In the genomic region with DNA sequence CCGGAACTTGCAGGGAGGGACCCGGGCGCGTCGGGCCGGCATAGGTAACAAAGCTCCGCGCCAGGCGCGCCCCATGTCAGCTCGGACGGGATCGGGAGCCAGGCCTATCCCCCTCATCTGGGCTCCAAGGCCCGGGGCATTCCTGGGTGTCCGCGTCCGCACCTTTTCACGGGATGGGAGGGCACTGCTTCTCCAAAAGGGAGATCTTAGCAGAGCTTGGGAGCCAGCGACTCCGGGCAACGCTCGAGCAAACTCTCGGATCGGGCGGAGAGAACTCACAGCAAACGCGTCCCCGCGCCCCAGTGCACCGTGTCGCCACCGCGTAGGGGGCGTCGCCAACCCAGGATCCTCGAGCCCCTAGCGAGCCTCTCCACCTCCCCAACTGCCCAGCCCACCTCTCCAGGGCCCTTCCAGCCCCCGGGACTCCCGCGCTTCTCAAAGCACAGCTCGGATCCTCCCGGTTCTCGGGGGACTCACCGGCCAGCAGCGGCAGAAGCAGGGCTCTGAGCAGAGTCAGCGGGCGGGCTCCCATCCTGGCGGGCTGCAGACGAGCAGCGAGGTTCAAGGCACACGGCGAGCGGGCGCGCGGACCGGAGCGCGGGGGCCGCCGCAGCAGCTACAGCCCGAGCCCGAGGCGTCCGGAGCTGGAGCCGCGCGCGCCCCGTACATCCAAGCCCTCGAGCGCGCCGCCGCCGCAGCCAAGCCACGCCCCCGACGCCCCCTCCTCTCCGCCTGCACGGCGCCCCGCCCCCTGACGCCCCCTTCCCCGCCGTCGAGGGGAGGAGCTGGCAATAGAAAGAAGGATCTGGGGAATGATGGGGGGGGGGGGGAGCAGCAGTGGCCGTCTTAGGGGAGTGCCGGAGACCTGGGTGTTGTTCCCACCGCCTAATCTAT, we compare ENCODE assay signal across 8 mouse cellular contexts. TPM values are rescaled to one million over a fixed set of nuclear protein-coding genes. Genes with fewer than 3 reads are reported as not detected.
A peak's percentile ranks its signal among the peaks of the same experiment; 100 is the strongest.
DNase-seq lines count a peak whose midpoint lies in the region; ATAC-seq and TF ChIP-seq lines count a peak whose summit lies in the region.

Ptk7 (minus strand) TSS at position 714 of the 894 bp plus-strand sequence.

- peak within 1 kb of the TSS; percentile 88 for H3K4me2 ChIP-seq in heart, embryonic 12.5 days

- TF ChIP-seq CTCF in Patski (IDR thresholded peaks at IDR 0.05): no peak

- H3K27ac ChIP-seq in heart, embryonic 12.5 days (ENCODE audit: poor library complexity, severe bottlenecking): peak within 1 kb of the TSS; percentile 94

- in situ Hi-C loops in Patski (cut with MboI; ENCODE audit: low pct_unique_long_range_greater_than_20kb): no loop called here

- POLR2A ChIA-PET in Patski (lab: Charles Lee): interaction anchor here (0.6 to 2.6 kb wide), 4 partner anchors 19 to 52 kb away, joined by 3 to 8 read pairs (median 6); partner anchors contain the start of gene Klhdc3

- no peaks in the 10 kb centered on the region for H3K9me3 ChIP-seq in heart, embryonic 12.5 days (replicated peaks)

- CTCF ChIA-PET in Patski (lab: Charles Lee): interaction anchor here (0.8 kb wide), 1 partner anchor 20 kb away, joined by 4 read pairs; no protein-coding TSS in a partner anchor

- peak within 1 kb of the TSS; percentile 79 for H3K4me3 ChIP-seq in heart, embryonic 12.5 days

- H3K4me1 ChIP-seq in heart, embryonic 12.5 days (replicated peaks): peaks cover 59% of the 10 kb centered on the region

- peaks cover 25% of the 10 kb centered on the region for H3K36me3 ChIP-seq in heart, embryonic 12.5 days

- peak within 1 kb of the TSS; percentile 95 for H3K9ac ChIP-seq in heart, embryonic 12.5 days

- no peaks in the 10 kb centered on the region for H3K27me3 ChIP-seq in Patski
- no peaks in the 10 kb centered on the region for H3K27me3 ChIP-seq in heart, embryonic 12.5 days (replicated peaks)

- DNase-seq in 3134 (ENCODE audit: extremely low read depth, insufficient read length, low spot score): peak; percentile 75
- DNase-seq in Patski (ENCODE audit: low read depth, low spot score): no peak
- peak; percentile 93 for DNase-seq in embryo, embryonic 10.5 days (ENCODE audit: low spot score)
- peak; percentile 70 to 71 for DNase-seq in layer of hippocampus, postnatal 36 days
- peak; percentile 62 for DNase-seq in lung, postnatal 25 days (ENCODE audit: low spot score)
- peak; percentile 57 for DNase-seq in retina, postnatal 7 days (ENCODE audit: low read depth, low spot score)
- no peak for DNase-seq in adipocyte (ENCODE audit: low spot score)

- 0% methylated on average over 75 of the region's 90 CpGs for WGBS in heart, embryonic 12.5 days

- ATAC-seq in Patski: peak; percentile 58
- ATAC-seq in heart, embryonic 12.5 days (ENCODE audit: insufficient number of reproducible peaks, low FRiP score): peak; percentile 78

RNA-seq across cellular contexts. Expression of gene Ptk7, which starts in this region (rescaled TPM):
- 86.6 TPM for polyA plus RNA-seq in Patski (2021)
- polyA plus RNA-seq in heart, embryonic 12.5 days (2016; fragmentation: Nextera tagmentation; extraction: Ambion mirVana): 68.5 and 71.4 TPM in 2 replicates
- 1 to 10 TPM; 8.5 to 9.6 TPM for total RNA-seq in layer of hippocampus, postnatal 36 days (2021)

Comparison
In these comparisons a context has a peak if more than half of its experiments do, and no peak if none do; other contexts are left out.
1. DNase-seq: peak in 3134 (single experiment), embryo, embryonic 10.5 days (single experiment), layer of hippocampus, postnatal 36 days (2 of 2), lung, postnatal 25 days (single experiment) and retina, postnatal 7 days (single experiment); none in Patski (single experiment) and adipocyte (single experiment).